ENCODE assay signal across 30 mouse cellular contexts in the genomic region with DNA sequence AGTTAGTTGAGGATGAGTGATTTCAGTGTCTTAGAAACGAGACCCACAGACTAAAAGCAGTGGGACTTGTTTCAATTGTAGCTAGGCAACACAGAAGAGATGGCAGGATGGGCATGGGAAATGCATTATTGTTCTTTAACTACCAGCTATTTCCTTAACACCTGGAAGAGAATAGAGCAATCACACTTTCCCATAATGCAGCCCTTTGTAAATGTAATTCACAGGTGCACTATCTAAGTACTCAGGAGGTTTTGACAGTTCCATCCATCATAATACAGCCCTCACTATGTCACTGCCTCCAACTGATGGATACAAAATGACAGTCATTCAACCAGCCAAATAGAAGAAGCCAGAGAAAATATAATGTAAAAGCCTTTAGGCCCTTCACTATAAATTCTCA.
A peak's percentile ranks its signal among the peaks of the same experiment; 100 is the strongest.
DNase-seq lines count a peak whose midpoint lies in the region; ATAC-seq and TF ChIP-seq lines count a peak whose summit lies in the region.
"Had no signal": no experiment of that assay in that cellular context is flagged by ENCODE, and none has a peak within 500 bp of the region (broad histone marks: within the 10 kb centered on the region; RNA-seq: fewer than 3 reads in every experiment).

No protein-coding gene starts in this region.

- no peaks in the 10 kb centered on the region for H3K9me3 ChIP-seq in forebrain, embryonic 14.5 days (replicated peaks; ENCODE audit: control insufficient read depth, low read length)
- no peaks in the 10 kb centered on the region for H3K9me3 ChIP-seq in forebrain, embryonic 12.5 days
- no peaks in the 10 kb centered on the region for H3K9me3 ChIP-seq in hindbrain, embryonic 14.5 days (ENCODE audit: control insufficient read depth, low read length)
- H3K9me3 ChIP-seq in hindbrain, embryonic 13.5 days = no peaks in the 10 kb centered on the region
- H3K9me3 ChIP-seq in hindbrain, postnatal 0 days (ENCODE audit: low read length) = no peaks in the 10 kb centered on the region
- no peaks in the 10 kb centered on the region for H3K9me3 ChIP-seq in hindbrain, embryonic 11.5 days (ENCODE audit: control insufficient read depth, low read length)
- H3K9me3 ChIP-seq: embryonic facial prominence, embryonic 12.5 days; embryonic facial prominence, embryonic 15.5 days; G1E; heart, embryonic 10.5 days; heart, embryonic 13.5 days; intestine, embryonic 15.5 days had no signal

- no peak overlapping the region for H3K9ac ChIP-seq in forebrain, embryonic 14.5 days (ENCODE audit: low read length)
- no peak overlapping the region for H3K9ac ChIP-seq in forebrain, embryonic 12.5 days
- no peak overlapping the region for H3K9ac ChIP-seq in hindbrain, embryonic 14.5 days
- H3K9ac ChIP-seq in hindbrain, embryonic 13.5 days = no peak overlapping the region
- no peak overlapping the region for H3K9ac ChIP-seq in hindbrain, postnatal 0 days (replicated peaks; ENCODE audit: low read length)
- no peak overlapping the region for H3K9ac ChIP-seq in hindbrain, embryonic 11.5 days (ENCODE audit: low read depth, low read length)
- H3K9ac ChIP-seq: embryonic facial prominence, embryonic 12.5 days; embryonic facial prominence, embryonic 15.5 days; heart, embryonic 13.5 days; intestine, embryonic 15.5 days had no signal

- H3K4me3 ChIP-seq in forebrain, embryonic 14.5 days (ENCODE audit: low read depth, low read length) = no peak overlapping the region
- H3K4me3 ChIP-seq in forebrain, embryonic 12.5 days (replicated peaks) = no peak overlapping the region
- no peak overlapping the region for H3K4me3 ChIP-seq in hindbrain, embryonic 14.5 days (replicated peaks; ENCODE audit: low read length)
- H3K4me3 ChIP-seq in hindbrain, embryonic 13.5 days = no peak overlapping the region
- no peak overlapping the region for H3K4me3 ChIP-seq in hindbrain, postnatal 0 days (ENCODE audit: low read length)
- H3K4me3 ChIP-seq in hindbrain, embryonic 11.5 days (ENCODE audit: low read depth, low read length) = no peak overlapping the region
- H3K4me3 ChIP-seq: embryonic facial prominence, embryonic 12.5 days; embryonic facial prominence, embryonic 15.5 days; heart, adult 2 months; heart, embryonic 10.5 days; heart, embryonic 13.5 days; intestine, embryonic 15.5 days had no signal

- 41% methylated on average over 1 of the region's 1 CpGs for WGBS in forebrain, embryonic 14.5 days
- 54% methylated on average over 1 of the region's 1 CpGs for whole genome bisulfite sequencing in forebrain, embryonic 12.5 days
- WGBS in hindbrain, embryonic 14.5 days = 31% methylated on average over 1 of the region's 1 CpGs
- WGBS in hindbrain, embryonic 13.5 days = 44% methylated on average over 1 of the region's 1 CpGs
- 29% methylated on average over 1 of the region's 1 CpGs for WGBS in hindbrain, postnatal 0 days
- WGBS in hindbrain, embryonic 11.5 days = 67% methylated on average over 1 of the region's 1 CpGs

- no peaks in the 10 kb centered on the region for H3K4me1 ChIP-seq in forebrain, embryonic 14.5 days (ENCODE audit: control insufficient read depth, insufficient read depth, low read length)
- no peaks in the 10 kb centered on the region for H3K4me1 ChIP-seq in forebrain, embryonic 12.5 days
- H3K4me1 ChIP-seq in hindbrain, embryonic 14.5 days (replicated peaks; ENCODE audit: control insufficient read depth, insufficient read depth, low read length) = no peaks in the 10 kb centered on the region
- H3K4me1 ChIP-seq in hindbrain, embryonic 13.5 days (replicated peaks) = no peaks in the 10 kb centered on the region
- H3K4me1 ChIP-seq in hindbrain, postnatal 0 days (ENCODE audit: insufficient read depth, low read length) = no peaks in the 10 kb centered on the region
- H3K4me1 ChIP-seq in hindbrain, embryonic 11.5 days (replicated peaks; ENCODE audit: control insufficient read depth, insufficient read depth, low read length) = no peaks in the 10 kb centered on the region
- H3K4me1 ChIP-seq: embryonic facial prominence, embryonic 12.5 days; embryonic facial prominence, embryonic 15.5 days; heart, embryonic 10.5 days; heart, embryonic 13.5 days; intestine, embryonic 15.5 days had no signal

- no peak overlapping the region for H3K4me2 ChIP-seq in forebrain, embryonic 14.5 days (ENCODE audit: low read length)
- no peak overlapping the region for H3K4me2 ChIP-seq in forebrain, embryonic 12.5 days
- no peak overlapping the region for H3K4me2 ChIP-seq in hindbrain, embryonic 14.5 days (replicated peaks)
- H3K4me2 ChIP-seq in hindbrain, embryonic 13.5 days = no peak overlapping the region
- H3K4me2 ChIP-seq in hindbrain, postnatal 0 days (ENCODE audit: low read depth, low read length) = no peak overlapping the region
- no peak overlapping the region for H3K4me2 ChIP-seq in hindbrain, embryonic 11.5 days (replicated peaks; ENCODE audit: low read depth, low read length)
- H3K4me2 ChIP-seq: embryonic facial prominence, embryonic 12.5 days; embryonic facial prominence, embryonic 15.5 days; heart, embryonic 13.5 days; intestine, embryonic 15.5 days had no signal

- no peak for TF ChIP-seq CTCF in hindbrain, postnatal 0 days (IDR thresholded peaks at IDR 0.05; ENCODE audit: low read depth)

- ATAC-seq in forebrain, embryonic 14.5 days = no peak
- ATAC-seq in forebrain, embryonic 12.5 days (ENCODE audit: low FRiP score) = no peak; the same call in 1 of the 2 replicates
- ATAC-seq in hindbrain, embryonic 14.5 days (ENCODE audit: low FRiP score) = peak; percentile 51; the same call in 1 of the 2 replicates
- ATAC-seq in hindbrain, embryonic 13.5 days (ENCODE audit: low FRiP score) = no peak
- ATAC-seq in hindbrain, postnatal 0 days = no peak
- no peak for ATAC-seq in hindbrain, embryonic 11.5 days (ENCODE audit: low FRiP score)
- ATAC-seq: intestine, embryonic 15.5 days; Patski had no signal

- DNase-seq in forebrain, embryonic 14.5 days (ENCODE audit: low spot score) = peak; percentile 32
- DNase-seq in hindbrain, embryonic 14.5 days (ENCODE audit: low spot score) = no peak
- peak; percentile 4 for DNase-seq in hindbrain, postnatal 0 days (ENCODE audit: low spot score)
- no peak for DNase-seq in hindbrain, embryonic 11.5 days (ENCODE audit: low spot score)
- DNase-seq in retina, postnatal 1 day = peak; percentile 10
- DNase-seq in retina, embryonic 14.5 days (ENCODE audit: low spot score) = no peak
- DNase-seq: adrenal gland, postnatal 10 days; adrenal gland, postnatal 36 days; B cell, adult 2 months; cerebellum, adult 11 months; cerebellum, adult 2 months; cerebellum, adult 9-11 months; cerebellum, postnatal 25 days; gastrocnemius, postnatal 10 days; gastrocnemius, postnatal 36 days; heart, adult 2 months; heart, postnatal 14 days; heart, postnatal 4 days; kidney, adult 11 months; kidney, adult 8-10 months had no signal

- H3K27me3 ChIP-seq in forebrain, embryonic 14.5 days (replicated peaks; ENCODE audit: control insufficient read depth, insufficient read depth, low read length) = no peaks in the 10 kb centered on the region
- no peaks in the 10 kb centered on the region for H3K27me3 ChIP-seq in forebrain, embryonic 12.5 days
- H3K27me3 ChIP-seq in hindbrain, embryonic 14.5 days (ENCODE audit: control insufficient read depth, insufficient read depth, low read length) = no peaks in the 10 kb centered on the region
- no peaks in the 10 kb centered on the region for H3K27me3 ChIP-seq in hindbrain, embryonic 13.5 days
- H3K27me3 ChIP-seq in hindbrain, postnatal 0 days (ENCODE audit: insufficient read depth, low read length) = no peaks in the 10 kb centered on the region
- no peaks in the 10 kb centered on the region for H3K27me3 ChIP-seq in hindbrain, embryonic 11.5 days (ENCODE audit: control insufficient read depth, insufficient read depth, low read length)
- H3K27me3 ChIP-seq: CH12.LX; embryonic facial prominence, embryonic 12.5 days; embryonic facial prominence, embryonic 15.5 days; heart, embryonic 13.5 days; intestine, embryonic 15.5 days; Patski had no signal

- H3K36me3 ChIP-seq in forebrain, embryonic 14.5 days (ENCODE audit: control insufficient read depth, insufficient read depth, low read length) = no peaks in the 10 kb centered on the region
- no peaks in the 10 kb centered on the region for H3K36me3 ChIP-seq in forebrain, embryonic 12.5 days (replicated peaks)
- H3K36me3 ChIP-seq in hindbrain, embryonic 14.5 days (replicated peaks; ENCODE audit: control insufficient read depth, insufficient read depth) = no peaks in the 10 kb centered on the region
- H3K36me3 ChIP-seq in hindbrain, embryonic 13.5 days = no peaks in the 10 kb centered on the region
- H3K36me3 ChIP-seq in hindbrain, postnatal 0 days (ENCODE audit: insufficient read depth, low read length) = no peaks in the 10 kb centered on the region
- H3K36me3 ChIP-seq in hindbrain, embryonic 11.5 days (ENCODE audit: control insufficient read depth, insufficient read depth, low read length) = no peaks in the 10 kb centered on the region
- H3K36me3 ChIP-seq: embryonic facial prominence, embryonic 12.5 days; embryonic facial prominence, embryonic 15.5 days; G1E; heart, embryonic 10.5 days; heart, embryonic 13.5 days; intestine, embryonic 15.5 days had no signal

- no peak overlapping the region for H3K27ac ChIP-seq in forebrain, embryonic 14.5 days (ENCODE audit: low read depth, low read length)
- no peak overlapping the region for H3K27ac ChIP-seq in forebrain, embryonic 12.5 days
- no peak overlapping the region for H3K27ac ChIP-seq in hindbrain, embryonic 14.5 days
- H3K27ac ChIP-seq in hindbrain, embryonic 13.5 days = no peak overlapping the region
- no peak overlapping the region for H3K27ac ChIP-seq in hindbrain, postnatal 0 days
- no peak overlapping the region for H3K27ac ChIP-seq in hindbrain, embryonic 11.5 days (ENCODE audit: low read depth, low read length)
- H3K27ac ChIP-seq: embryonic facial prominence, embryonic 12.5 days; embryonic facial prominence, embryonic 15.5 days; heart, adult 2 months; heart, embryonic 10.5 days; heart, embryonic 13.5 days; intestine, embryonic 15.5 days had no signal

Comparison
In these comparisons a context has a peak if more than half of its experiments do, and no peak if none do; other contexts are left out.
1. DNase-seq: peak in forebrain, embryonic 14.5 days (single experiment), hindbrain, postnatal 0 days (single experiment) and retina, postnatal 1 day (single experiment); none in hindbrain, embryonic 14.5 days (single experiment), hindbrain, embryonic 11.5 days (single experiment) and retina, embryonic 14.5 days (single experiment).